Mouse (Mus musculus) ES-E14 (cell line): Measurements from ENCODE around the gene Zfp423. TPM values are rescaled to one million over a fixed set of nuclear protein-coding genes. Genes with fewer than 3 reads are reported as not detected.

Experiments
- DNase-seq: peaks from one replicate; pipeline ENCODE4 v3.0.0-alpha.2; 2013; ENCODE audit warnings: low read depth, low spot score
- H3K27ac ChIP-seq: 2 replicates; pipeline ENCODE4 v1.5.1; 2012; ENCODE audit warnings: low read depth, mild to moderate bottlenecking, low read length, moderate library complexity, mixed read lengths; ENCODE audit not compliant: poor library complexity, insufficient read depth, severe bottlenecking
- H3K36me3 ChIP-seq: 2 replicates; pipeline ENCODE4 v1.6.1; 2012; ENCODE audit warnings: mild to moderate bottlenecking, low read length, moderate library complexity, mixed read lengths; ENCODE audit not compliant: control insufficient read depth, poor library complexity, insufficient read depth, severe bottlenecking
- H3K4me1 ChIP-seq, 2 experiments: fragments of 150-350 bp in 1 of 2; sonication (generic) in 1 of 2; 2 replicates each; pipeline ENCODE4 v1.6.1; 2012; ENCODE audit warnings: low read length in 2 of 2, mild to moderate bottlenecking in 1 of 2, mixed read lengths in 1 of 2; ENCODE audit not compliant: control insufficient read depth in 2 of 2, insufficient read depth in 2 of 2, poor library complexity in 1 of 2
- H3K4me3 ChIP-seq, 2 experiments: fragments of 150-350 bp in 1 of 2; sonication (generic) in 1 of 2; 2 replicates each; pipeline ENCODE4 v1.5.1; 2012; ENCODE audit warnings: low read length in 2 of 2, low read depth in 1 of 2, mild to moderate bottlenecking in 1 of 2, mixed read lengths in 1 of 2; ENCODE audit not compliant: insufficient read depth in 1 of 2, poor library complexity in 1 of 2, severe bottlenecking in 1 of 2
- H3K9ac ChIP-seq: 2 replicates; pipeline ENCODE4 v1.6.1; 2012; ENCODE audit warnings: low read depth, mild to moderate bottlenecking, low read length, mixed read lengths; ENCODE audit not compliant: poor library complexity, insufficient read depth, severe bottlenecking
- H3K9me3 ChIP-seq: fragments of 150-350 bp; sonication (generic); 2 replicates; pipeline ENCODE4 v1.6.1; 2012; ENCODE audit warnings: low read depth, mild to moderate bottlenecking, low read length; ENCODE audit not compliant: control insufficient read depth, insufficient read depth
- CHD2 ChIP-seq: IDR thresholded peaks from 2 replicates; pipeline ENCODE4 v1.6.1; 2014; ENCODE audit warnings: mild to moderate bottlenecking, low read depth, low read length, inconsistent platforms
- HCFC1 ChIP-seq: IDR thresholded peaks from 2 replicates; pipeline ENCODE4 v1.6.1; 2012; ENCODE audit warnings: low read length, inconsistent platforms, borderline replicate concordance; ENCODE audit not compliant: insufficient read depth
- MAFK ChIP-seq: IDR thresholded peaks from 2 replicates; pipeline ENCODE4 v1.6.1; 2014; ENCODE audit warnings: mild to moderate bottlenecking, low read depth, low read length, inconsistent platforms; ENCODE audit not compliant: insufficient read depth
- ZC3H11A ChIP-seq: IDR thresholded peaks from 2 replicates; pipeline ENCODE4 v1.6.1; 2012; ENCODE audit warnings: low read depth, mild to moderate bottlenecking, inconsistent platforms, low read length, borderline replicate concordance
- ZNF384 ChIP-seq: IDR thresholded peaks from 2 replicates; pipeline ENCODE4 v1.6.1; 2012; ENCODE audit warnings: low read depth, low read length, inconsistent platforms
- in situ Hi-C, 2 experiments: fragments of 600-800 bp; cut with MboI; formaldehyde crosslinking; loops; one replicate each; pipeline ENCODE4 v1.15.1; 2025; ENCODE audit warnings: low sequenced_read_pairs in 2 of 2, inconsistent platforms in 1 of 2; ENCODE audit not compliant: unreplicated experiment in 2 of 2
- total RNA-seq: library from RNA; depleted of rRNA; stranded (reverse); fragments of 300-350 nt; gene quantifications from 2 replicates; pipeline ENCODE4 v1.2.3, GENCODE M21; 2012; rRNA removed

The Zfp423 gene
- total RNA-seq, 1 experiment, result 23.2 TPM

DNA sequence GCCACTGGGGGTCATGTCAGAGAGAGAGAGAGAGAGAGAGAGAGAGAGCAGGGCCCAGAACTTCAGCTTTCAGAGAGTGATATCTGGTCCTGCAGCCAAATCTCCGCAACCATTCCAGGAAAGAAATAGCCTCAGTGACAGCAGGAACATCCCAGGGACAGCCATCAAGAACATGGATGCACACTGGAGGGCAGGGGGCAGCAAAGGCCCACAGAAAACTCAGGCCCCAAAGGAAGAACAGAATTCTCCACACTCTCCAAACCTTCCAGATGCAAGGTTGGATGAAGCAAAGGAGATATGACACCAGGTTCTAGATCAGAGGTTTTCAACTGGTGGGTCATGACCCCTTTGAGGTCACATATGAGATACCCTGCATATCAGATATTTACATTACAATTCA, 345.7 kb downstream of the Zfp423 start:
- in situ Hi-C loops, result no loop called here
- Histone ChIP-seq H3K36me3 (peaks cover 1% of the 10 kb centered on the region; the same call in 1 of the 2 replicates), H3K9ac (no peak overlapping the region), H3K27ac (no peak overlapping the region), H3K4me1 (no peaks in the 10 kb centered on the region), H3K9me3 (peaks cover 6% of the 10 kb centered on the region; the same call in 1 of the 2 replicates), H3K4me3 (no peak overlapping the region)
- DNase-seq, result no peak
- no peak for TF ChIP-seq HCFC1
- no peak for TF ChIP-seq ZNF384
- TF ChIP-seq MAFK, result no peak
- TF ChIP-seq ZC3H11A, result no peak
- TF ChIP-seq CHD2, result no peak

Other genes with a start within 250 kb of the Zfp423 start
- gene Cnep1r1, start 159.2 kb upstream of the Zfp423 start, total RNA-seq, result 22.3 and 23.7 TPM in 2 replicates
- 41.1 and 55.5 TPM in 2 replicates for gene Heatr3, start 178.3 kb upstream of the Zfp423 start, total RNA-seq
- gene Tent4b, start 239.6 kb upstream of the Zfp423 start, total RNA-seq, result 35.8 and 37.0 TPM in 2 replicates